Mouse (Mus musculus) bone marrow macrophage, adult 2 months (primary cell): ENCODE measurements at regions not wholly inside any gene's neighbourhood (a gene's known extent, or its start where the extent isn't known, plus 50 kb on each side); places are given as distances from the start of the nearest gene placed in this dataset.

Experiments used
- CTCF ChIP-seq: IDR thresholded peaks from 2 replicates; pipeline ENCODE4 v1.5.1; 2012; ENCODE audit warnings: low read depth, mild to moderate bottlenecking, low read length, moderate library complexity
- POLR2A ChIP-seq: IDR thresholded peaks from 2 replicates; pipeline ENCODE4 v1.6.1; 2012; ENCODE audit warnings: mild to moderate bottlenecking, low read depth, low read length, borderline replicate concordance

- TF ChIP-seq CTCF = no peak
- TF ChIP-seq POLR2A = no peak
Measured at GRCm38 (mm10) chr2:160011421-160011820, 322.5 kb downstream of the Gm826 start.
